ENCODE assay signal across 1 mouse cellular context in genomic region chr11:54314740-54315139, GRCm38 (mm10).
TF ChIP-seq lines count a peak whose summit lies in the region.

No protein-coding gene starts in this region.

TF ChIP-seq in MEL, 35 proteins besides CTCF, POLR2A, EP300 and RAD21 (continued from another document):
- TF ChIP-seq KAT2A (conservative IDR thresholded peaks at IDR 0.05; ENCODE audit: low read depth, low read length) (no peak), RCOR1 (IDR thresholded peaks at IDR 0.05; ENCODE audit: low read depth, low read length) (no peak), SIN3A (IDR thresholded peaks at IDR 0.05; ENCODE audit: low read length) (peak; percentile 73), MYC (IDR thresholded peaks at IDR 0.05; ENCODE audit: low read depth, low read length) (no peak), ETS1 (IDR thresholded peaks at IDR 0.05; ENCODE audit: low read depth, low read length) (peak; percentile 46; the same call in 1 of the 2 replicates), USF2 (IDR thresholded peaks at IDR 0.05; ENCODE audit: borderline replicate concordance in 1 of 2, insufficient read depth in 1 of 2, low read depth in 1 of 2, low read length in 2 of 2) (no peak), TAL1 (IDR thresholded peaks at IDR 0.05; ENCODE audit: low read length) (peak; percentile 60), USF1 (IDR thresholded peaks at IDR 0.05; ENCODE audit: low read depth, low read length) (no peak), MAZ (IDR thresholded peaks at IDR 0.05; ENCODE audit: low read depth, low read length) (no peak)
